Mouse (Mus musculus): ENCODE results near the gene 4930512M02Rik. TPM values are rescaled to one million over a fixed set of nuclear protein-coding genes. Genes with fewer than 3 reads are reported as not detected.

Gene 4930512M02Rik
- polyA plus RNA-seq (2017; shearing (Covaris generic)): under 1 TPM; 0.30 to 0.94 TPM

DNA sequence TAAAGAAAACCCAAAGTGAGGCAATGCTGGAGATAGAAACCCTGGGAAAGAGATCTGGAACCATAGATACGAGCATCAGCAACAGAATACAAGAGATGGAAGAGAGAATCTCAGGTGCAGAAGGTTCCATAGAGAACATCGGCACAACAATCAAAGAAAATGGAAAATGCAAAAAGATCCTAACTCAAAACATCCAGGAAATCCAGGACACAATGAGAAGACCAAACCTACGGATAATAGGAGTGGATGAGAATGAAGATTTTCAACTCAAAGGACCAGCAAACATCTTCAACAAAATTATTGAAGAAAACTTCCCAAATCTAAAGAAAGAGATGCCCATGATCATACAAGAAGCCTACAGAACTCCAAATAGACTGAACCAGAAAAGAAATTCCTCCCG, at the start of gene 4930512M02Rik:
TSS of gene 4930512M02Rik (minus strand) at position 101 of the 400 bp plus-strand sequence.

Other genes starting within 250 kb of the 4930512M02Rik start
- under 1 TPM; 0.43 to 0.59 TPM for gene Spata48, start 165.7 kb downstream of the 4930512M02Rik start, polyA plus RNA-seq (2017; shearing (Covaris generic))
- gene Zpbp, start 165.4 kb downstream of the 4930512M02Rik start, polyA plus RNA-seq (2017; shearing (Covaris generic)): 1 to 10 TPM; 1.8 to 3.7 TPM
- gene Ikzf1, start 57.2 kb upstream of the 4930512M02Rik start, polyA plus RNA-seq (2017; shearing (Covaris generic)): 100 to 1,000 TPM in 1 of 2 experiments, 10 to 100 TPM in 1; 80.5 to 118 TPM
- 1 to 10 TPM; 3.0 to 4.8 TPM for gene Fignl1, start 181.1 kb upstream of the 4930512M02Rik start, polyA plus RNA-seq (2017; shearing (Covaris generic))